ENCODE assay signal across 32 mouse cellular contexts in the genomic region with DNA sequence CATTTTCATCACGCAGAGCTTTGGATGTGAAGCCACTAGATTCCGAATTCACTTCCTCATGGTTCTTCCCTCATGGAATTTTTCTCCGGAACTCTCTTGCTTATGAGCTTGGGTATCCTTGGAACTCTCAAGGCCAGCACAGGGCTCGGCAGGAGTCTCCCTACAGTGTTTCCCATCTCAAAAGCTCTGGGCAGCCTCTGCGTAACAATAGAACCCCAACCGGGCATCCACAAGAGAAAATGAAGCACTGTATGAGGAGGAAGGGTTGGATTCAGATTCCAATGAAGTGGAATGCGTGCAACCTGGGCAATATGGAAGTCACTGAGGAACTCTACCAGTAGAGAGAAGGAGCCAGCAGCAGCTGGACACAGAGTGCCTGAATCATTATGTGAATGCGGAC. TPM values are rescaled to one million over a fixed set of nuclear protein-coding genes. Genes with fewer than 3 reads are reported as not detected.
"Had no signal": no experiment of that assay in that cellular context is flagged by ENCODE, and none has a peak within 500 bp of the region (broad histone marks: within the 10 kb centered on the region; RNA-seq: fewer than 3 reads in every experiment).

No protein-coding gene starts in this region.

- H3K4me2 ChIP-seq: embryonic facial prominence, embryonic 12.5 days; embryonic facial prominence, embryonic 13.5 days; embryonic facial prominence, embryonic 15.5 days; forebrain, embryonic 12.5 days; forebrain, embryonic 13.5 days; forebrain, embryonic 15.5 days; heart, embryonic 11.5 days had no signal

- H3K36me3 ChIP-seq: embryonic facial prominence, embryonic 10.5 days; embryonic facial prominence, embryonic 12.5 days; embryonic facial prominence, embryonic 13.5 days; embryonic facial prominence, embryonic 15.5 days; forebrain, embryonic 10.5 days; forebrain, embryonic 12.5 days; forebrain, embryonic 15.5 days; heart, embryonic 10.5 days had no signal

- H3K27me3 ChIP-seq: embryonic facial prominence, embryonic 12.5 days; embryonic facial prominence, embryonic 13.5 days; embryonic facial prominence, embryonic 15.5 days; forebrain, embryonic 12.5 days; forebrain, embryonic 13.5 days; forebrain, embryonic 15.5 days had no signal

- DNase-seq: cerebellum, postnatal 14 days; cerebellum, postnatal 25 days; cerebellum, postnatal 36 days; embryo, embryonic 11 days; forebrain, postnatal 0 days; gastrocnemius, adult 2 months; gastrocnemius, postnatal 10 days; gastrocnemius, postnatal 14 days; gastrocnemius, postnatal 25 days; gastrocnemius, postnatal 36 days; heart, adult 11 months; heart, adult 18-20 months; heart, adult 2 months had no signal

- H3K27ac ChIP-seq: embryonic facial prominence, embryonic 10.5 days; embryonic facial prominence, embryonic 12.5 days; embryonic facial prominence, embryonic 13.5 days; embryonic facial prominence, embryonic 15.5 days; forebrain, embryonic 10.5 days; forebrain, embryonic 12.5 days; forebrain, embryonic 13.5 days; forebrain, embryonic 15.5 days; gastrocnemius, adult 2 months; heart, adult 2 months; heart, embryonic 10.5 days had no signal

- ATAC-seq: forebrain, embryonic 13.5 days; forebrain, embryonic 14.5 days; forebrain, embryonic 15.5 days; forebrain, embryonic 16.5 days; forebrain, postnatal 0 days had no signal

- H3K4me3 ChIP-seq: embryonic facial prominence, embryonic 10.5 days; embryonic facial prominence, embryonic 12.5 days; embryonic facial prominence, embryonic 13.5 days; embryonic facial prominence, embryonic 15.5 days; erythroblast, embryonic 14.5 days; forebrain, embryonic 10.5 days; forebrain, embryonic 12.5 days; forebrain, embryonic 13.5 days; forebrain, embryonic 15.5 days; gastrocnemius, adult 2 months; heart, adult 2 months; heart, embryonic 10.5 days had no signal

- H3K9ac ChIP-seq: embryonic facial prominence, embryonic 12.5 days; embryonic facial prominence, embryonic 13.5 days; embryonic facial prominence, embryonic 15.5 days; forebrain, embryonic 12.5 days; forebrain, embryonic 13.5 days; forebrain, embryonic 15.5 days; forebrain, postnatal 0 days had no signal

- H3K9me3 ChIP-seq: embryonic facial prominence, embryonic 10.5 days; embryonic facial prominence, embryonic 12.5 days; embryonic facial prominence, embryonic 13.5 days; embryonic facial prominence, embryonic 15.5 days; forebrain, embryonic 10.5 days; forebrain, embryonic 12.5 days; forebrain, embryonic 13.5 days; forebrain, embryonic 15.5 days; heart, embryonic 10.5 days had no signal

- H3K4me1 ChIP-seq: embryonic facial prominence, embryonic 10.5 days; embryonic facial prominence, embryonic 12.5 days; embryonic facial prominence, embryonic 13.5 days; embryonic facial prominence, embryonic 15.5 days; forebrain, embryonic 10.5 days; forebrain, embryonic 12.5 days; forebrain, embryonic 13.5 days; forebrain, embryonic 15.5 days; heart, embryonic 10.5 days had no signal

RNA-seq across cellular contexts. Expression of a gene that starts 36.6 kb away (rescaled TPM):
- polyA plus RNA-seq: cortical plate, adult 2 months; embryonic facial prominence, embryonic 10.5 days; embryonic facial prominence, embryonic 11.5 days; embryonic facial prominence, embryonic 12.5 days; embryonic facial prominence, embryonic 13.5 days; embryonic facial prominence, embryonic 14.5 days; embryonic facial prominence, embryonic 15.5 days; erythroblast, embryonic 14.5 days; forebrain, embryonic 10.5 days; forebrain, embryonic 11.5 days; forebrain, embryonic 12.5 days; forebrain, embryonic 13.5 days; forebrain, embryonic 14.5 days; forebrain, embryonic 15.5 days; forebrain, embryonic 16.5 days; forebrain, postnatal 0 days; frontal cortex, adult 2 months; gonadal fat pad, adult 2 months; heart, adult 2 months; heart, embryonic 10.5 days; heart, embryonic 11.5 days had no signal

RNA-seq across cellular contexts. Expression of a gene that starts 55.3 kb away (rescaled TPM):
- polyA plus RNA-seq: cortical plate, adult 2 months; embryonic facial prominence, embryonic 10.5 days; embryonic facial prominence, embryonic 11.5 days; embryonic facial prominence, embryonic 12.5 days; embryonic facial prominence, embryonic 13.5 days; embryonic facial prominence, embryonic 14.5 days; embryonic facial prominence, embryonic 15.5 days; erythroblast, embryonic 14.5 days; forebrain, embryonic 10.5 days; forebrain, embryonic 11.5 days; forebrain, embryonic 12.5 days; forebrain, embryonic 13.5 days; forebrain, embryonic 14.5 days; forebrain, embryonic 15.5 days; forebrain, embryonic 16.5 days; forebrain, postnatal 0 days; frontal cortex, adult 2 months; gonadal fat pad, adult 2 months; heart, adult 2 months; heart, embryonic 10.5 days; heart, embryonic 11.5 days had no signal
